Mouse (Mus musculus): ENCODE results near the gene Gpr150. TPM values are rescaled to one million over a fixed set of nuclear protein-coding genes. Genes with fewer than 3 reads are reported as not detected.

The Gpr150 gene
- polyA plus RNA-seq, 1 experiment, result 0.05 TPM

- DNase-seq (ENCODE audit: low read depth, low spot score), result peak; percentile 90
- WGBS, result under 1% methylated on average over 50 of the region's 50 CpGs
These were observed 38.6 kb downstream of the Gpr150 start, which contains the start of gene Rfesd for GRCm38 (mm10) chr13:76017974-76018843. Gene Rfesd, minus strand, starts transcription at chr13:76018719.

GRCm38 (mm10) chr13:76017465-76017864 lies 39.3 kb downstream of the Gpr150 start:
- 52% methylated on average over 4 of the region's 4 CpGs for WGBS
- DNase-seq (ENCODE audit: low read depth, low spot score), result no peak

- WGBS, result 47% methylated on average over 2 of the region's 2 CpGs
- no peak for DNase-seq (ENCODE audit: low read depth, low spot score)
These were observed 42.3 kb downstream of the Gpr150 start for GRCm38 (mm10) chr13:76014511-76014910.

Other genes starting within 250 kb of the Gpr150 start
- gene Glrx, start 217.1 kb downstream of the Gpr150 start, polyA plus RNA-seq (2012; rRNA removed), result 243 and 525 TPM in 2 replicates
- 1.7 and 2.3 TPM in 2 replicates for gene Rhobtb3, start 113.1 kb downstream of the Gpr150 start, polyA plus RNA-seq (2012; rRNA removed)
- gene Spata9, start 89.8 kb downstream of the Gpr150 start, polyA plus RNA-seq (2012; rRNA removed), result not detected in 2 replicates
- 3.7 and 4.9 TPM in 2 replicates for gene Rfesd, start 38.3 kb downstream of the Gpr150 start, polyA plus RNA-seq (2012; rRNA removed)
- gene Arsk, start 41.7 kb upstream of the Gpr150 start, polyA plus RNA-seq (2012; rRNA removed), result 1.5 and 2.5 TPM in 2 replicates
- gene Ttc37, start 41.7 kb upstream of the Gpr150 start, polyA plus RNA-seq (2012; rRNA removed), result 6.3 and 6.4 TPM in 2 replicates
- gene Fam81b, start 248.1 kb upstream of the Gpr150 start, polyA plus RNA-seq (2012; rRNA removed), result not detected in 2 replicates